13 mouse cellular contexts compared by ENCODE assay signal in the genomic region with DNA sequence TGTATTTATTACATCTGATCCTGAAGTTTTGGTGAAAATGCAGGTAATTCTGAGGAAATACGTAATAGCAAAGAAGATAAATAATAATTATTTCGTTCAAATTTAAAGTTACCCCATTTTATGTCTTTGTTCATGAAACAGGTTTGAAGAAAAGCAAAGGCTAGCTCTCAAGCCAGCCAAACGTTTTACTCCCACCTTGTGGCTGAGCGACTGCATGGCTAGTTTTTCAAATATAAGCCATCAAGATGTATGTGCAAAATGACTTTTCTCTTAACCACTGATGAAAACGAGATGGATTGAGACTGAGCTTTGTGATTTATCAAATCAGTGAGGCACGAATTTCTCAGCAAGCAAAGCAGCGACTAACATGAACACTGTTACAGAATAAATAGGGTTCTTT.
DNase-seq lines count a peak whose midpoint lies in the region; ATAC-seq and TF ChIP-seq lines count a peak whose summit lies in the region.
"Had no signal": no experiment of that assay in that cellular context is flagged by ENCODE, and none has a peak within 500 bp of the region (broad histone marks: within the 10 kb centered on the region; RNA-seq: fewer than 3 reads in every experiment).

No protein-coding gene starts in this region.

- no peak overlapping the region for H3K27ac ChIP-seq in kidney, postnatal 0 days
- no peak overlapping the region for H3K27ac ChIP-seq in kidney, embryonic 15.5 days
- no peak overlapping the region for H3K27ac ChIP-seq in embryonic facial prominence, embryonic 14.5 days (replicated peaks; ENCODE audit: low read depth, low read length)
- H3K27ac ChIP-seq: heart, embryonic 10.5 days; liver, embryonic 12.5 days had no signal

- 46% methylated on average over 7 of the region's 7 CpGs for WGBS in kidney, postnatal 0 days
- WGBS in kidney, embryonic 15.5 days: 52% methylated on average over 7 of the region's 7 CpGs
- 53% methylated on average over 7 of the region's 7 CpGs for WGBS in embryonic facial prominence, embryonic 14.5 days

- H3K36me3 ChIP-seq in kidney, postnatal 0 days (ENCODE audit: insufficient read depth, low read length): no peaks in the 10 kb centered on the region
- H3K36me3 ChIP-seq in kidney, embryonic 15.5 days: no peaks in the 10 kb centered on the region
- no peaks in the 10 kb centered on the region for H3K36me3 ChIP-seq in embryonic facial prominence, embryonic 14.5 days (ENCODE audit: control insufficient read depth, insufficient read depth, low read length)
- H3K36me3 ChIP-seq: heart, embryonic 10.5 days; hindbrain, embryonic 15.5 days; liver, embryonic 12.5 days had no signal

- no peak overlapping the region for H3K4me3 ChIP-seq in kidney, postnatal 0 days (replicated peaks; ENCODE audit: low read depth, low read length)
- no peak overlapping the region for H3K4me3 ChIP-seq in kidney, embryonic 15.5 days (replicated peaks)
- no peak overlapping the region for H3K4me3 ChIP-seq in embryonic facial prominence, embryonic 14.5 days (ENCODE audit: low read depth, low read length)
- H3K4me3 ChIP-seq: heart, embryonic 10.5 days; hindbrain, embryonic 15.5 days; liver, embryonic 12.5 days had no signal

- H3K27me3 ChIP-seq in kidney, postnatal 0 days (ENCODE audit: insufficient read depth, low read length): no peaks in the 10 kb centered on the region
- H3K27me3 ChIP-seq in kidney, embryonic 15.5 days: no peaks in the 10 kb centered on the region
- H3K27me3 ChIP-seq in embryonic facial prominence, embryonic 14.5 days (replicated peaks; ENCODE audit: control insufficient read depth, insufficient read depth, low read length): no peaks in the 10 kb centered on the region
- H3K27me3 ChIP-seq: hindbrain, embryonic 15.5 days; liver, embryonic 12.5 days had no signal

- no peaks in the 10 kb centered on the region for H3K4me1 ChIP-seq in kidney, postnatal 0 days (replicated peaks; ENCODE audit: insufficient read depth, low read length)
- no peaks in the 10 kb centered on the region for H3K4me1 ChIP-seq in kidney, embryonic 15.5 days
- no peaks in the 10 kb centered on the region for H3K4me1 ChIP-seq in embryonic facial prominence, embryonic 14.5 days (ENCODE audit: control insufficient read depth, insufficient read depth, low read length)
- H3K4me1 ChIP-seq: heart, embryonic 10.5 days; liver, embryonic 12.5 days had no signal

- H3K9ac ChIP-seq in kidney, postnatal 0 days (ENCODE audit: low read depth, low read length): no peak overlapping the region
- no peak overlapping the region for H3K9ac ChIP-seq in kidney, embryonic 15.5 days
- no peak overlapping the region for H3K9ac ChIP-seq in embryonic facial prominence, embryonic 14.5 days (ENCODE audit: low read depth, low read length)
- H3K9ac ChIP-seq: hindbrain, embryonic 15.5 days; liver, embryonic 12.5 days had no signal

- no peak overlapping the region for H3K4me2 ChIP-seq in kidney, postnatal 0 days (ENCODE audit: low read length)
- no peak overlapping the region for H3K4me2 ChIP-seq in kidney, embryonic 15.5 days
- H3K4me2 ChIP-seq in embryonic facial prominence, embryonic 14.5 days (ENCODE audit: low read depth, low read length): no peak overlapping the region
- H3K4me2 ChIP-seq: hindbrain, embryonic 15.5 days; liver, embryonic 12.5 days had no signal

- TF ChIP-seq CTCF in kidney, postnatal 0 days (IDR thresholded peaks at IDR 0.05; ENCODE audit: low read depth): peak; percentile 51

- no peaks in the 10 kb centered on the region for H3K9me3 ChIP-seq in kidney, postnatal 0 days (replicated peaks; ENCODE audit: low read length)
- no peaks in the 10 kb centered on the region for H3K9me3 ChIP-seq in kidney, embryonic 15.5 days (replicated peaks)
- no peaks in the 10 kb centered on the region for H3K9me3 ChIP-seq in embryonic facial prominence, embryonic 14.5 days (ENCODE audit: control insufficient read depth, low read length)
- H3K9me3 ChIP-seq: heart, embryonic 10.5 days; hindbrain, embryonic 15.5 days; liver, embryonic 12.5 days had no signal

- DNase-seq in kidney, postnatal 0 days (ENCODE audit: low spot score): no peak
- DNase-seq in right cerebral cortex, postnatal 10 days (ENCODE audit: low spot score in 2 of 2): peak; percentile 21 to 33
- no peak for DNase-seq in right cerebral cortex, adult 18-20 months
- peak; percentile 20 for DNase-seq in embryonic facial prominence, embryonic 14.5 days (ENCODE audit: low spot score)
- no peak for DNase-seq in urinary bladder, postnatal 25 days (ENCODE audit: low spot score)
- DNase-seq in kidney, adult 8-10 months: no peak
- DNase-seq: gastrocnemius, postnatal 10 days; kidney, postnatal 14 days; layer of hippocampus, postnatal 36 days had no signal

- ATAC-seq in kidney, postnatal 0 days (replicated peaks; ENCODE audit: low FRiP score, low read depth): no peak
- no peak for ATAC-seq in kidney, embryonic 15.5 days (replicated peaks; ENCODE audit: low FRiP score)
- no peak for ATAC-seq in embryonic facial prominence, embryonic 14.5 days (ENCODE audit: low read depth)
- ATAC-seq: liver, embryonic 12.5 days had no signal

Comparison
In these comparisons a context has a peak if more than half of its experiments do, and no peak if none do; other contexts are left out.
1. DNase-seq: peak in right cerebral cortex, postnatal 10 days (2 of 2) and embryonic facial prominence, embryonic 14.5 days (single experiment); none in kidney, postnatal 0 days (single experiment), right cerebral cortex, adult 18-20 months (single experiment), urinary bladder, postnatal 25 days (single experiment) and kidney, adult 8-10 months (0 of 2).